Mouse (Mus musculus): ENCODE results near the gene Selenbp2. TPM values are rescaled to one million over a fixed set of nuclear protein-coding genes. Genes with fewer than 3 reads are reported as not detected.
A peak's percentile ranks its signal among the peaks of the same experiment; 100 is the strongest.
"Not testable (repeated sequence)": the region's sequence is repeated elsewhere in the genome, so short reads cannot be mapped to it uniquely, and the experiment has no call there.

The Selenbp2 gene
- polyA plus RNA-seq (2016; fragmentation: Nextera tagmentation; extraction: Ambion mirVana) = 0.22 and 0.46 TPM in 2 replicates

- no peak within 1 kb of the TSS for H3K27ac ChIP-seq
- no peaks in the 10 kb centered on the region for H3K9me3 ChIP-seq
- H3K4me3 ChIP-seq (replicated peaks) = no peak within 1 kb of the TSS
- H3K9ac ChIP-seq = no peak within 1 kb of the TSS; the same call in 1 of the 2 replicates
- ATAC-seq (ENCODE audit: low FRiP score) = no peak
- no peaks in the 10 kb centered on the region for H3K4me1 ChIP-seq
- WGBS = 80% methylated on average over 5 of the region's 5 CpGs
- no peaks in the 10 kb centered on the region for H3K27me3 ChIP-seq
- no peaks in the 10 kb centered on the region for H3K36me3 ChIP-seq (replicated peaks)
- H3K4me2 ChIP-seq = no peak within 1 kb of the TSS
Measured at GRCm38 (mm10) chr3:94693329-94693825, at the start of gene Selenbp2. Gene Selenbp2 (plus strand): TSS chr3:94693556.

GRCm38 (mm10) chr3:94648755-94649590 is 44.4 kb upstream of the Selenbp2 start:
- Histone ChIP-seq H3K27ac (no peak overlapping the region), H3K4me2 (no peak overlapping the region), H3K9ac (no peak overlapping the region), H3K36me3 (replicated peaks) (no peaks in the 10 kb centered on the region), H3K27me3 (no peaks in the 10 kb centered on the region), H3K9me3 (no peaks in the 10 kb centered on the region), H3K4me1 (peaks cover 12% of the 10 kb centered on the region), H3K4me3 (replicated peaks) (no peak overlapping the region)
- 34% methylated on average over 6 of the region's 6 CpGs for WGBS
- ATAC-seq (ENCODE audit: low FRiP score) = peak; percentile 36; the same call in 1 of the 2 replicates

- WGBS = 90% methylated on average over 7 of the region's 7 CpGs
Measured at GRCm38 (mm10) chr3:94650409-94650808, 42.9 kb upstream of the Selenbp2 start.

GRCm38 (mm10) chr3:94653967-94654366 is 39.4 kb upstream of the Selenbp2 start:
- H3K4me2 ChIP-seq; H3K4me3 ChIP-seq (replicated peaks); H3K4me1 ChIP-seq; H3K9ac ChIP-seq; H3K27me3 ChIP-seq; H3K27ac ChIP-seq; H3K9me3 ChIP-seq; H3K36me3 ChIP-seq (replicated peaks); ATAC-seq (ENCODE audit: low FRiP score): not testable (repeated sequence)
- WGBS = 77% methylated on average over 1 of the region's 1 CpGs

More at GRCm38 (mm10) chr3:94650409-94650808, 42.9 kb upstream of the Selenbp2 start:
- H3K4me3 ChIP-seq (replicated peaks) = no peak overlapping the region
- no peaks in the 10 kb centered on the region for H3K9me3 ChIP-seq
- H3K27me3 ChIP-seq = no peaks in the 10 kb centered on the region
- H3K27ac ChIP-seq = no peak overlapping the region
- H3K4me2 ChIP-seq = no peak overlapping the region
- peaks cover 12% of the 10 kb centered on the region for H3K4me1 ChIP-seq
- no peaks in the 10 kb centered on the region for H3K36me3 ChIP-seq (replicated peaks)
- no peak overlapping the region for H3K9ac ChIP-seq
- ATAC-seq (ENCODE audit: low FRiP score) = no peak

- H3K27me3 ChIP-seq = peaks cover 16% of the 10 kb centered on the region
- H3K9ac ChIP-seq; H3K9me3 ChIP-seq; H3K27ac ChIP-seq; H3K4me1 ChIP-seq; H3K36me3 ChIP-seq (replicated peaks): not testable (repeated sequence)
- WGBS = 3% methylated on average over 24 of the region's 47 CpGs
- peak; percentile 67 for ATAC-seq (ENCODE audit: low FRiP score)
- H3K4me3 ChIP-seq (replicated peaks) = peak overlapping the region; percentile 37
- peak overlapping the region; percentile 59 for H3K4me2 ChIP-seq
Measured at GRCm38 (mm10) chr3:94657852-94658739, 35.3 kb upstream of the Selenbp2 start.

- ATAC-seq (ENCODE audit: low FRiP score) = peak; percentile 94
- H3K4me3 ChIP-seq (replicated peaks) = peak within 1 kb of the TSS; percentile 37
- H3K27ac ChIP-seq; H3K9ac ChIP-seq; H3K4me1 ChIP-seq; H3K9me3 ChIP-seq; H3K36me3 ChIP-seq (replicated peaks): not testable (repeated sequence)
- peaks cover 16% of the 10 kb centered on the region for H3K27me3 ChIP-seq
- WGBS = 0% methylated on average over 22 of the region's 33 CpGs
- peak within 1 kb of the TSS; percentile 59 for H3K4me2 ChIP-seq
Measured at GRCm38 (mm10) chr3:94658740-94659095, 34.6 kb upstream of the Selenbp2 start, which contains the start of gene Tuft1. Gene Tuft1 (minus strand): TSS chr3:94658872.

GRCm38 (mm10) chr3:94659142-94659748 is 34.1 kb upstream of the Selenbp2 start:
- 26% methylated on average over 8 of the region's 10 CpGs for WGBS
- not testable (repeated sequence) for H3K4me3 ChIP-seq (replicated peaks); H3K9me3 ChIP-seq; H3K27ac ChIP-seq; H3K9ac ChIP-seq; H3K4me1 ChIP-seq; H3K36me3 ChIP-seq (replicated peaks)
- ATAC-seq (ENCODE audit: low FRiP score) = peak; percentile 49; the same call in 1 of the 2 replicates
- Histone ChIP-seq H3K27me3 (peaks cover 16% of the 10 kb centered on the region), H3K4me2 (peak overlapping the region; percentile 17; the same call in 1 of the 2 replicates)

- not testable (repeated sequence) for ATAC-seq (ENCODE audit: low FRiP score); H3K27ac ChIP-seq; H3K4me3 ChIP-seq (replicated peaks); H3K9ac ChIP-seq; H3K36me3 ChIP-seq (replicated peaks); H3K9me3 ChIP-seq; H3K4me1 ChIP-seq; H3K4me2 ChIP-seq
- WGBS = 91% methylated on average over 2 of the region's 2 CpGs
- H3K27me3 ChIP-seq = peaks cover 16% of the 10 kb centered on the region
Measured at GRCm38 (mm10) chr3:94660841-94661240, 32.5 kb upstream of the Selenbp2 start.

GRCm38 (mm10) chr3:94665060-94665802 is 28.1 kb upstream of the Selenbp2 start:
- H3K27me3 ChIP-seq; H3K9ac ChIP-seq; H3K4me1 ChIP-seq; H3K4me2 ChIP-seq; H3K36me3 ChIP-seq (replicated peaks); H3K4me3 ChIP-seq (replicated peaks); H3K27ac ChIP-seq; H3K9me3 ChIP-seq; ATAC-seq (ENCODE audit: low FRiP score): not testable (repeated sequence)
- WGBS = 59% methylated on average over 5 of the region's 5 CpGs

- not testable (repeated sequence) for H3K36me3 ChIP-seq (replicated peaks); H3K9ac ChIP-seq; H3K4me2 ChIP-seq; H3K9me3 ChIP-seq; H3K27me3 ChIP-seq; H3K27ac ChIP-seq; H3K4me3 ChIP-seq (replicated peaks); H3K4me1 ChIP-seq; ATAC-seq (ENCODE audit: low FRiP score)
- 36% methylated on average over 7 of the region's 7 CpGs for WGBS
Measured at GRCm38 (mm10) chr3:94665896-94666295, 27.5 kb upstream of the Selenbp2 start.

GRCm38 (mm10) chr3:94675101-94675500 is 18.3 kb upstream of the Selenbp2 start:
- 86% methylated on average over 9 of the region's 9 CpGs for WGBS

More at GRCm38 (mm10) chr3:94675101-94675500, 18.3 kb upstream of the Selenbp2 start:
- H3K4me3 ChIP-seq (replicated peaks); H3K27ac ChIP-seq; H3K4me1 ChIP-seq; ATAC-seq (ENCODE audit: low FRiP score); H3K9ac ChIP-seq; H3K36me3 ChIP-seq (replicated peaks); H3K9me3 ChIP-seq; H3K27me3 ChIP-seq; H3K4me2 ChIP-seq: not testable (repeated sequence)

All from forebrain, embryonic 12.5 days (tissue).